Mouse (Mus musculus) lung, embryonic 15.5 days (tissue): ENCODE results near the gene Sctr. TPM values are rescaled to one million over a fixed set of nuclear protein-coding genes. Genes with fewer than 3 reads are reported as not detected.
A peak's percentile ranks its signal among the peaks of the same experiment; 100 is the strongest.

ENCODE experiments used
- ATAC-seq: fragments of 200-750 bp; cut with Nextera tagmentation; 2 replicates; pipeline ENCODE4 v1.8.0; 2017; ENCODE audit warnings: moderate number of reproducible peaks, borderline replicate concordance; ENCODE audit not compliant: low FRiP score, low TSS enrichment; ENCODE audit errors: extremely low read depth
- H3K27ac ChIP-seq: fragments of 300-500 bp; sonication (generic); 2 replicates; pipeline ENCODE4 v1.5.1; 2015; ENCODE audit warnings: moderate library complexity, mild to moderate bottlenecking, inconsistent platforms
- H3K27me3 ChIP-seq: fragments of 300-500 bp; sonication (generic); 2 replicates; pipeline ENCODE4 v1.6.1; 2015; ENCODE audit warnings: inconsistent platforms
- H3K36me3 ChIP-seq: fragments of 300-500 bp; sonication (generic); 2 replicates; pipeline ENCODE4 v1.6.1; 2015; ENCODE audit warnings: inconsistent platforms
- H3K4me1 ChIP-seq: fragments of 300-500 bp; sonication (generic); 2 replicates; pipeline ENCODE4 v1.6.1; 2015; ENCODE audit warnings: inconsistent platforms
- H3K4me2 ChIP-seq: fragments of 300-500 bp; sonication (generic); 2 replicates; pipeline ENCODE4 v1.6.1; 2015; ENCODE audit warnings: inconsistent platforms, mild to moderate bottlenecking, moderate library complexity
- H3K4me3 ChIP-seq: fragments of 300-500 bp; sonication (generic); 2 replicates; pipeline ENCODE4 v1.5.1; 2015; ENCODE audit warnings: mild to moderate bottlenecking, inconsistent platforms
- H3K9ac ChIP-seq: fragments of 300-500 bp; sonication (generic); 2 replicates; pipeline ENCODE4 v1.6.1; 2015; ENCODE audit warnings: inconsistent platforms
- H3K9me3 ChIP-seq: fragments of 300-500 bp; sonication (generic); 2 replicates; pipeline ENCODE4 v1.6.1; 2016; ENCODE audit warnings: inconsistent platforms
- WGBS: fragments of 180-500 bp; shearing (Covaris S2); methylation state at CpG from one replicate; pipeline ENCODE4 v1.1.7; 2015; 5-methylcytosine and 5-hydroxymethylcytosine counted together
- polyA plus RNA-seq: library from polyadenylated mRNA; unstranded; fragments of >200 nt; fragmentation: Nextera tagmentation; extraction: Ambion mirVana; gene quantifications from 2 replicates; pipeline ENCODE4 v1.2.1, GENCODE M21; 2015

The Sctr gene
- polyA plus RNA-seq, 1 experiment from 2014 or later: 0.19 TPM

- no peaks in the 10 kb centered on the region for H3K36me3 ChIP-seq
- no peak overlapping the region for H3K4me3 ChIP-seq
- no peak for ATAC-seq
- no peak overlapping the region for H3K9ac ChIP-seq
- H3K9me3 ChIP-seq: no peaks in the 10 kb centered on the region
- WGBS: 70% methylated on average over 7 of the region's 7 CpGs
- H3K4me2 ChIP-seq: no peak overlapping the region
- no peaks in the 10 kb centered on the region for H3K27me3 ChIP-seq
- no peak overlapping the region for H3K27ac ChIP-seq
- peaks cover 9% of the 10 kb centered on the region; the same call in 1 of the 2 replicates for H3K4me1 ChIP-seq
These were observed 49.5 kb downstream of the Sctr start for GRCm38 (mm10) chr1:120056236-120056635.

GRCm38 (mm10) chr1:120057044-120057443 lies 50.4 kb downstream of the Sctr start:
- WGBS: 51% methylated on average over 14 of the region's 14 CpGs
- H3K4me3 ChIP-seq: no peak overlapping the region
- H3K4me1 ChIP-seq: peaks cover 9% of the 10 kb centered on the region; the same call in 1 of the 2 replicates
- H3K4me2 ChIP-seq: no peak overlapping the region
- H3K27me3 ChIP-seq: no peaks in the 10 kb centered on the region
- no peak overlapping the region for H3K27ac ChIP-seq
- no peaks in the 10 kb centered on the region for H3K9me3 ChIP-seq
- ATAC-seq: peak; percentile 17; the same call in 1 of the 2 replicates
- no peaks in the 10 kb centered on the region for H3K36me3 ChIP-seq
- no peak overlapping the region for H3K9ac ChIP-seq

DNA sequence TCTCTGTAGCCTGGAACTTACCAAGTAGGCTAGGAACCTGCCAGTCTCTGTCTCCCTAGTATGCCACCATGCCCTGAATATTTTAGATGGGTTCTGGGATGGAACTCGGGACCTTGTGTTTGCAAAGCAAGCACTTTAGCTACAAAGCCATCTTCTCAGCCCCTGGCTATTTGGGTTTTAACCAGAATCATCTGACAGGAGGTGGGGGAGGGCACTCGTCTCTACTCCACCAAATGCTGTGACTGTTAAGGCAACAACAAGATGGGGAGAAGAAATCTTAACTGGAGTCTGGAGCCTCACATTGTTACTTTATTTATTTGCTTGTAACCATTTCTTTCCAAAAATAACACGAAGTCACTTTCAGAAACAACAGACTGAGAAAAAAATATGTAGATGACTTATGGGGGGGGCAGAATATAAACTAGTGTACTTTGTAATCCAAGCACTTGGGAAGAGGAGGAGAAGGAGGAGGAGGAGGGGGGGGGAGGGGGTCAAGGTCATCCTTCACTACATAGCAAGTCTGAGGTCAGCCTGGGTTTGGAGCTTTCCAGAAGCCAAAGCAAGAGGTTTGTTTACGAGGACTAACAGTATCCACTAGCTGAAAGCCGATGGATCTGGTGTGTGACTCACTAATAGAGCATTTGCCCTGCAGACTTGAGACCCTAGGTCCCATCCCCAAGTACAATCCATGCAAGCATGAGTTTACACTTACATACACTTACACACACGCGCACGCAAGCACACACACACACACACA lies 51.2 kb downstream of the Sctr start:
- H3K9ac ChIP-seq: no peak overlapping the region
- H3K27me3 ChIP-seq: no peaks in the 10 kb centered on the region
- no peak for ATAC-seq
- peaks cover 9% of the 10 kb centered on the region; the same call in 1 of the 2 replicates for H3K4me1 ChIP-seq
- no peak overlapping the region for H3K27ac ChIP-seq
- no peak overlapping the region for H3K4me2 ChIP-seq
- H3K9me3 ChIP-seq: no peaks in the 10 kb centered on the region
- WGBS: 50% methylated on average over 8 of the region's 8 CpGs
- H3K4me3 ChIP-seq: no peak overlapping the region
- H3K36me3 ChIP-seq: no peaks in the 10 kb centered on the region

- Histone ChIP-seq H3K4me3 (no peak overlapping the region), H3K9ac (no peak overlapping the region), H3K4me1 (peaks cover 9% of the 10 kb centered on the region; the same call in 1 of the 2 replicates), H3K27me3 (no peaks in the 10 kb centered on the region), H3K9me3 (no peaks in the 10 kb centered on the region), H3K36me3 (no peaks in the 10 kb centered on the region), H3K27ac (no peak overlapping the region), H3K4me2 (no peak overlapping the region)
- no peak for ATAC-seq
- WGBS: 62% methylated on average over 5 of the region's 5 CpGs
These were observed 54.0 kb downstream of the Sctr start for GRCm38 (mm10) chr1:120060687-120061086.

DNA sequence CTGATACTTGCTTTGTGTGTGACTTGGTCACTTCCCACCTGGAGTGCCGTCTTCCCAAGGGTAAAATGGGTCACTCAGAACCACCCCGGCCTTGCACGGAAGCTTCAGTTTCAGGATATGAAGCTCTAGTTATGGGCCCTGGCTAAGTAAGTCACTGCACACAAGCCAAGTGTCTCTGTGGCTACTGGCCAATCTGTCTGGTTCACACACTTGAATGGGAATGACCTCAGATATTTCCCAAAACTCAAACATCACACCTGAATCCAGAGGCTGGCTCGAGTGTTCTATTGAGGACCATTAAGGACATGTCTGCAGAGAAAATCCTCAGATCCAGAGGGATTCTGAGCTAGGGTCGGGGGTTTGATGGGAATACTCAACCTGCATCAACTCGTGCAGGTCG lies 55.5 kb downstream of the Sctr start:
- Histone ChIP-seq H3K36me3 (no peaks in the 10 kb centered on the region), H3K4me1 (peaks cover 5% of the 10 kb centered on the region; the same call in 1 of the 2 replicates), H3K9me3 (no peaks in the 10 kb centered on the region), H3K27me3 (no peaks in the 10 kb centered on the region), H3K4me3 (no peak overlapping the region), H3K4me2 (no peak overlapping the region), H3K27ac (no peak overlapping the region), H3K9ac (no peak overlapping the region)
- 74% methylated on average over 7 of the region's 7 CpGs for whole genome bisulfite sequencing
- no peak for ATAC-seq

- Histone ChIP-seq H3K4me2 (no peak overlapping the region), H3K4me3 (no peak overlapping the region), H3K27ac (no peak overlapping the region), H3K9me3 (no peaks in the 10 kb centered on the region), H3K9ac (no peak overlapping the region), H3K27me3 (no peaks in the 10 kb centered on the region), H3K4me1 (no peaks in the 10 kb centered on the region), H3K36me3 (no peaks in the 10 kb centered on the region)
- ATAC-seq: no peak
- 88% methylated on average over 11 of the region's 11 CpGs for WGBS
These were observed 57.5 kb downstream of the Sctr start for GRCm38 (mm10) chr1:120064036-120064682.

- Histone ChIP-seq H3K36me3 (no peaks in the 10 kb centered on the region), H3K27ac (no peak overlapping the region), H3K9me3 (no peaks in the 10 kb centered on the region), H3K4me3 (no peak overlapping the region), H3K4me1 (no peaks in the 10 kb centered on the region; the same call in 1 of the 2 replicates), H3K9ac (no peak overlapping the region), H3K27me3 (no peaks in the 10 kb centered on the region), H3K4me2 (no peak overlapping the region)
- ATAC-seq: no peak
- WGBS: 72% methylated on average over 8 of the region's 8 CpGs
These were observed 59.5 kb downstream of the Sctr start for GRCm38 (mm10) chr1:120066159-120066558.

DNA sequence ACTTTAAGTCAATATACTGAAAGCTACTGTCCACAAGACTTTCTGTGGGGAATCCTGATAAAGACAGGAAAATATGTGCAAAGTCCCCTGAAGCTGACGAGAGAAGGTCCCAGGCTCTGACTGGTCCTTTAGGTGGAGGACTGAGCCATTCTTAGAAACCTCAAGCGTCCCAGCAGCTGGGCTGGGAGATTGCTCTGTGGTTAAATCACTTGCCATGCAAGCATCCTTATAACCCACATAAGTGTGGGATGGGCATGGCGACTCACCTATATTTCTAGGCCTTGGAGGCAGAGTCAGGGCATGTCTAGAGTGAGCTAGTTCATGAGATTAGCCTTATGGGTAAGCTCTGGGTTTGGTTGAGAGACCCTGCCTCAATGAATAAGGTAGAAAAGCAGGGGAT lies 59.9 kb downstream of the Sctr start:
- no peak overlapping the region for H3K27ac ChIP-seq
- H3K9ac ChIP-seq: no peak overlapping the region
- H3K36me3 ChIP-seq: no peaks in the 10 kb centered on the region
- H3K4me3 ChIP-seq: no peak overlapping the region
- H3K27me3 ChIP-seq: no peaks in the 10 kb centered on the region
- ATAC-seq: no peak
- H3K9me3 ChIP-seq: no peaks in the 10 kb centered on the region
- no peak overlapping the region for H3K4me2 ChIP-seq
- WGBS: 72% methylated on average over 3 of the region's 3 CpGs
- no peaks in the 10 kb centered on the region; the same call in 1 of the 2 replicates for H3K4me1 ChIP-seq

GRCm38 (mm10) chr1:120069120-120069519 lies 62.4 kb downstream of the Sctr start:
- Histone ChIP-seq H3K4me3 (no peak overlapping the region), H3K9me3 (no peaks in the 10 kb centered on the region), H3K36me3 (no peaks in the 10 kb centered on the region), H3K4me1 (peaks cover 14% of the 10 kb centered on the region), H3K9ac (no peak overlapping the region), H3K27me3 (no peaks in the 10 kb centered on the region; the same call in 1 of the 2 replicates), H3K27ac (peak overlapping the region; percentile 38; the same call in 1 of the 2 replicates), H3K4me2 (no peak overlapping the region)
- 56% methylated on average over 5 of the region's 5 CpGs for WGBS
- peak; percentile 40 for ATAC-seq

GRCm38 (mm10) chr1:120070168-120070567 lies 63.5 kb downstream of the Sctr start:
- no peak overlapping the region for H3K27ac ChIP-seq
- H3K4me2 ChIP-seq: no peak overlapping the region
- H3K27me3 ChIP-seq: no peaks in the 10 kb centered on the region; the same call in 1 of the 2 replicates
- no peak for ATAC-seq
- no peak overlapping the region for H3K4me3 ChIP-seq
- H3K4me1 ChIP-seq: peaks cover 18% of the 10 kb centered on the region
- WGBS: 55% methylated on average over 6 of the region's 6 CpGs
- H3K36me3 ChIP-seq: no peaks in the 10 kb centered on the region
- no peak overlapping the region for H3K9ac ChIP-seq
- no peaks in the 10 kb centered on the region for H3K9me3 ChIP-seq

- Histone ChIP-seq H3K9ac (no peak overlapping the region), H3K4me2 (no peak overlapping the region), H3K9me3 (no peaks in the 10 kb centered on the region), H3K27me3 (no peaks in the 10 kb centered on the region; the same call in 1 of the 2 replicates), H3K4me3 (no peak overlapping the region), H3K4me1 (peaks cover 18% of the 10 kb centered on the region), H3K27ac (no peak overlapping the region), H3K36me3 (no peaks in the 10 kb centered on the region)
- 74% methylated on average over 4 of the region's 4 CpGs for WGBS
- ATAC-seq: no peak
These were observed 64.4 kb downstream of the Sctr start for GRCm38 (mm10) chr1:120071133-120071532.

- peak overlapping the region; percentile 64 for H3K4me2 ChIP-seq
- H3K27me3 ChIP-seq: no peaks in the 10 kb centered on the region; the same call in 1 of the 2 replicates
- 5% methylated on average over 16 of the region's 16 CpGs for WGBS
- no peaks in the 10 kb centered on the region for H3K36me3 ChIP-seq
- no peak overlapping the region for H3K9ac ChIP-seq
- peaks cover 18% of the 10 kb centered on the region for H3K4me1 ChIP-seq
- no peak overlapping the region for H3K27ac ChIP-seq
- no peaks in the 10 kb centered on the region for H3K9me3 ChIP-seq
- H3K4me3 ChIP-seq: peak overlapping the region; percentile 31
- no peak for ATAC-seq
These were observed 66.2 kb downstream of the Sctr start for GRCm38 (mm10) chr1:120072900-120073299.
